Mouse (Mus musculus): ENCODE measurements around the gene Igsf11. TPM values are rescaled to one million over a fixed set of nuclear protein-coding genes. Genes with fewer than 3 reads are reported as not detected.
A peak's percentile ranks its signal among the peaks of the same experiment; 100 is the strongest.

Gene Igsf11
- polyA plus RNA-seq, 1 experiment from 2014 or later: 2.0 TPM

DNA sequence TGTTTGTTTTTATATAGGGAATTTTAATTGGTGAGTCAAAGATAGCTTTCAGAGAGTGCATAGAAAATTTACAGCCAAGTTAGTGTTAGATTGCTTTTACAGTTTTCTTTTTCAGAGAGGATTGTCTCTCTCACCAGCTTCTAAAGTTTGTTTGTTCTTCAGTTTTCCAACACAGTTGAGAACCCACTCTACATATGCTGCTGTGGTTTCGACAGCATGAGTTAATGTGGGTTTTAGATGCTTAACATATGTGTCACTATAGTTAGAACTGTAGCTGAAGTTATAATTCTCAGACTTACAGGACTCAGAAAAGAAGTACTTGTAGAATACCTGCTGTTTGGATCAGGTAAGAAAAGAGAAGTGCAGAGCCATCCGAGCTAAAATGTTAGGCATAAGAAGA is 25.6 kb downstream of the Igsf11 start:
- no peak overlapping the region for H3K4me2 ChIP-seq
- DNase-seq (ENCODE audit: low spot score, missing footprints) (no peak), ATAC-seq (ENCODE audit: low FRiP score) (no peak)
- no peak overlapping the region for H3K27ac ChIP-seq (ENCODE audit: low read depth, low read length)
- no peaks in the 10 kb centered on the region for H3K9me3 ChIP-seq (ENCODE audit: control insufficient read depth, low read length)
- H3K4me3 ChIP-seq (ENCODE audit: low read depth, low read length): no peak overlapping the region
- no peaks in the 10 kb centered on the region for H3K27me3 ChIP-seq (ENCODE audit: control insufficient read depth, insufficient read depth, low read length)
- H3K36me3 ChIP-seq (ENCODE audit: control insufficient read depth, insufficient read depth, low read length): no peaks in the 10 kb centered on the region
- WGBS: 93% methylated on average over 2 of the region's 2 CpGs
- H3K4me1 ChIP-seq (ENCODE audit: control insufficient read depth, insufficient read depth, low read length): no peaks in the 10 kb centered on the region
- H3K9ac ChIP-seq (ENCODE audit: low read length): no peak overlapping the region

GRCm38 (mm10) chr16:38920488-38920887 is 28.0 kb downstream of the Igsf11 start:
- Histone ChIP-seq H3K27ac (ENCODE audit: low read depth, low read length) (no peak overlapping the region), H3K4me1 (ENCODE audit: control insufficient read depth, insufficient read depth, low read length) (no peaks in the 10 kb centered on the region), H3K4me3 (ENCODE audit: low read depth, low read length) (no peak overlapping the region), H3K9me3 (ENCODE audit: control insufficient read depth, low read length) (no peaks in the 10 kb centered on the region), H3K9ac (ENCODE audit: low read length) (no peak overlapping the region), H3K4me2 (no peak overlapping the region), H3K36me3 (ENCODE audit: control insufficient read depth, insufficient read depth, low read length) (no peaks in the 10 kb centered on the region), H3K27me3 (ENCODE audit: control insufficient read depth, insufficient read depth, low read length) (no peaks in the 10 kb centered on the region)
- ATAC-seq (ENCODE audit: low FRiP score) (no peak), DNase-seq (ENCODE audit: low spot score, missing footprints) (no peak)
- WGBS: 87% methylated on average over 5 of the region's 5 CpGs

GRCm38 (mm10) chr16:38924940-38925339 is 32.5 kb downstream of the Igsf11 start:
- DNase-seq (ENCODE audit: low spot score, missing footprints) (peak; percentile 53), ATAC-seq (ENCODE audit: low FRiP score) (no peak)
- Histone ChIP-seq H3K27me3 (ENCODE audit: control insufficient read depth, insufficient read depth, low read length) (no peaks in the 10 kb centered on the region), H3K4me2 (no peak overlapping the region), H3K9ac (ENCODE audit: low read length) (no peak overlapping the region), H3K4me3 (ENCODE audit: low read depth, low read length) (no peak overlapping the region), H3K27ac (ENCODE audit: low read depth, low read length) (no peak overlapping the region), H3K4me1 (ENCODE audit: control insufficient read depth, insufficient read depth, low read length) (no peaks in the 10 kb centered on the region), H3K36me3 (ENCODE audit: control insufficient read depth, insufficient read depth, low read length) (no peaks in the 10 kb centered on the region), H3K9me3 (ENCODE audit: control insufficient read depth, low read length) (no peaks in the 10 kb centered on the region)
- WGBS: 80% methylated on average over 13 of the region's 13 CpGs

DNA sequence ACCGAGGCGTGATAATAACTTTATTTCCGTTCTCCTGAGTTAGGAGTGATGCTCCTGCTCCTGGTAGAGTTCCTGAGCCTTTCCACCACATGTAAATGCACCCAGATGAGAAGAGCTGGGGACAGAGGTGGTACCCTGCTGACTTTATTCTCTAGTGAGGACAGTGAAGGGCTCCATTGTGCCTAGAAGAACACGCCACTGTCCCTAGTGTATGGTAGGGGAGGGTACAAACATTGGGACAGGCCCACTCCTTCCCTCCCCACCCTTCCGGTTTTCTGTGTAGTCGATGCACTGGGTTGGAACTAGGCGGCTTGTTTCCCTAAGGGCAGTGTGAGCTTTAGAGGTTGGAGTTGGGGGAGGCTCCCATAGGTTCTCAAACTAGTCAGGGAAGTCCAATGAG is 36.3 kb downstream of the Igsf11 start:
- WGBS: 86% methylated on average over 7 of the region's 7 CpGs
- Histone ChIP-seq H3K36me3 (ENCODE audit: control insufficient read depth, insufficient read depth, low read length) (no peaks in the 10 kb centered on the region), H3K9ac (ENCODE audit: low read length) (no peak overlapping the region), H3K4me2 (no peak overlapping the region), H3K4me1 (ENCODE audit: control insufficient read depth, insufficient read depth, low read length) (no peaks in the 10 kb centered on the region), H3K27ac (ENCODE audit: low read depth, low read length) (no peak overlapping the region), H3K27me3 (ENCODE audit: control insufficient read depth, insufficient read depth, low read length) (no peaks in the 10 kb centered on the region), H3K4me3 (ENCODE audit: low read depth, low read length) (no peak overlapping the region), H3K9me3 (ENCODE audit: control insufficient read depth, low read length) (no peaks in the 10 kb centered on the region)
- ATAC-seq (ENCODE audit: low FRiP score): no peak
- DNase-seq (ENCODE audit: low spot score, missing footprints): no peak

DNA sequence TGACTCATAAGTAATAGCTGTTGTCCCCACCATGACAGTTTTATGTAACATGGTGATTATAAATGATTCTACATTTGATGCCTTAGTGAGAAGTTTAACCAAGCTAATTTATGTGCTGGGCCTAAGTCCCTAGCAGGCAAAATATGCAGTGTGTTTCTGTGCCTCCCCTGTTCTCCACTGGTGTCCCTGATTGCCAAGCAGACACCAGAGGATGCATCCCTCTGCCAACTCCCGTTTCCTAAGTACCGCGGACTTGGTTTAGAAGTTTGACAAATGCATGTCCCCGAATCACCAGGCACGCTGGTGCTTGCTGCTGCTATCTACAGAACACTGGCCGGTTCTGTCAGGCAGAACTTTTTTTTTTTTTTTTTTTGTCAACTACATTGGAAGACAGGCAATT is 39.0 kb downstream of the Igsf11 start:
- H3K9me3 ChIP-seq (ENCODE audit: control insufficient read depth, low read length): no peaks in the 10 kb centered on the region
- H3K4me1 ChIP-seq (ENCODE audit: control insufficient read depth, insufficient read depth, low read length): no peaks in the 10 kb centered on the region
- no peak overlapping the region for H3K27ac ChIP-seq (ENCODE audit: low read depth, low read length)
- no peak for ATAC-seq (ENCODE audit: low FRiP score)
- H3K9ac ChIP-seq (ENCODE audit: low read length): no peak overlapping the region
- peak; percentile 51 for DNase-seq (ENCODE audit: low spot score, missing footprints)
- no peaks in the 10 kb centered on the region for H3K36me3 ChIP-seq (ENCODE audit: control insufficient read depth, insufficient read depth, low read length)
- WGBS: 86% methylated on average over 6 of the region's 6 CpGs
- no peaks in the 10 kb centered on the region for H3K27me3 ChIP-seq (ENCODE audit: control insufficient read depth, insufficient read depth, low read length)
- no peak overlapping the region for H3K4me3 ChIP-seq (ENCODE audit: low read depth, low read length)
- no peak overlapping the region for H3K4me2 ChIP-seq

DNA sequence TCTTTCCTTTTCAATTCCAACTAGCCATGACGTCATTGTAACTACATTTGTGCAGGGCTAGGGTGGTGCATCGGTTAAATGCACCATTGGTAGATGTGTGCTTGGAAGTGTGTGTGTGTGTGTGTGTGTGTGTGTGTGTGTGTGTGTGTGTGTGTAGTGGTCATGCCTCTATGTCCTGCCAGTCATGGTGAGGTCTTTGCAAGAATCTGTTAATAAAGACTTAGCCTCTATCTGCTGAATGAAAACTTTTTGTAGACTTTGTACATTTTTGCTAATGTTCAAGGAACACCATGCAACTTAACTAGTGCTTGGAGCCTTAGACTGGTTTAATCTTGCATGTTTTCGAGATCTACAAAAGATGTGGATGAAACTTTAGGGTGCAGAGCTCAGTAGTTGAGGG is 48.3 kb downstream of the Igsf11 start:
- no peak overlapping the region for H3K4me2 ChIP-seq
- WGBS: 78% methylated on average over 3 of the region's 3 CpGs
- H3K9ac ChIP-seq (ENCODE audit: low read length): no peak overlapping the region
- peaks cover 21% of the 10 kb centered on the region for H3K4me1 ChIP-seq (ENCODE audit: control insufficient read depth, insufficient read depth, low read length)
- DNase-seq (ENCODE audit: low spot score, missing footprints) (peak; percentile 83), ATAC-seq (ENCODE audit: low FRiP score) (peak; percentile 71)
- H3K27me3 ChIP-seq (ENCODE audit: control insufficient read depth, insufficient read depth, low read length): no peaks in the 10 kb centered on the region
- peak overlapping the region; percentile 68; the same call in 1 of the 2 replicates for H3K27ac ChIP-seq (ENCODE audit: low read depth, low read length)
- H3K4me3 ChIP-seq (ENCODE audit: low read depth, low read length): no peak overlapping the region
- H3K9me3 ChIP-seq (ENCODE audit: control insufficient read depth, low read length): no peaks in the 10 kb centered on the region
- no peaks in the 10 kb centered on the region for H3K36me3 ChIP-seq (ENCODE audit: control insufficient read depth, insufficient read depth, low read length)

DNA sequence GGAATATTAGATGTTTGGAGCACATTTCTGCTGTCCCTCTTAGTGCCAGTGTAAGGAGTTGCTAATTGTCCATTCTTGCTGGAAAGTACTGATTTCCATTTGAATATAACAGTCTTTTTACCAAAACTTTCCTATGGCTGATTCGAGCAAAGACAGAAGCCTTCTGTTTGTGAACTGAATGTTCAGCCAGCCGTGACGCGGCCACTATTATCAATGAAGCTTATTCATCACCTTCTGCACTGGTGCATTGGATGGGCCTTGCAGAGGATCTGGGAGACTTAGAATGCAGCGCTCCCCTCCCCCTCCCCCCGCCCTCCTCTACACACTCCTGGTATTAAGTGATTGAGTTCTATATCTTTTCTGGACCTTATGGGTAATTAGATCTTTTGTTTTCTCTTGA is 48.8 kb downstream of the Igsf11 start:
- no peaks in the 10 kb centered on the region for H3K9me3 ChIP-seq (ENCODE audit: control insufficient read depth, low read length)
- no peaks in the 10 kb centered on the region for H3K36me3 ChIP-seq (ENCODE audit: control insufficient read depth, insufficient read depth, low read length)
- no peak overlapping the region for H3K9ac ChIP-seq (ENCODE audit: low read length)
- no peak overlapping the region for H3K4me2 ChIP-seq
- ATAC-seq (ENCODE audit: low FRiP score): peak; percentile 91
- no peaks in the 10 kb centered on the region for H3K27me3 ChIP-seq (ENCODE audit: control insufficient read depth, insufficient read depth, low read length)
- no peak overlapping the region for H3K4me3 ChIP-seq (ENCODE audit: low read depth, low read length)
- H3K27ac ChIP-seq (ENCODE audit: low read depth, low read length): peak overlapping the region; percentile 68; the same call in 1 of the 2 replicates
- H3K4me1 ChIP-seq (ENCODE audit: control insufficient read depth, insufficient read depth, low read length): peaks cover 22% of the 10 kb centered on the region
- WGBS: 30% methylated on average over 6 of the region's 6 CpGs
- peak; percentile 86 for DNase-seq (ENCODE audit: low spot score, missing footprints)

DNA sequence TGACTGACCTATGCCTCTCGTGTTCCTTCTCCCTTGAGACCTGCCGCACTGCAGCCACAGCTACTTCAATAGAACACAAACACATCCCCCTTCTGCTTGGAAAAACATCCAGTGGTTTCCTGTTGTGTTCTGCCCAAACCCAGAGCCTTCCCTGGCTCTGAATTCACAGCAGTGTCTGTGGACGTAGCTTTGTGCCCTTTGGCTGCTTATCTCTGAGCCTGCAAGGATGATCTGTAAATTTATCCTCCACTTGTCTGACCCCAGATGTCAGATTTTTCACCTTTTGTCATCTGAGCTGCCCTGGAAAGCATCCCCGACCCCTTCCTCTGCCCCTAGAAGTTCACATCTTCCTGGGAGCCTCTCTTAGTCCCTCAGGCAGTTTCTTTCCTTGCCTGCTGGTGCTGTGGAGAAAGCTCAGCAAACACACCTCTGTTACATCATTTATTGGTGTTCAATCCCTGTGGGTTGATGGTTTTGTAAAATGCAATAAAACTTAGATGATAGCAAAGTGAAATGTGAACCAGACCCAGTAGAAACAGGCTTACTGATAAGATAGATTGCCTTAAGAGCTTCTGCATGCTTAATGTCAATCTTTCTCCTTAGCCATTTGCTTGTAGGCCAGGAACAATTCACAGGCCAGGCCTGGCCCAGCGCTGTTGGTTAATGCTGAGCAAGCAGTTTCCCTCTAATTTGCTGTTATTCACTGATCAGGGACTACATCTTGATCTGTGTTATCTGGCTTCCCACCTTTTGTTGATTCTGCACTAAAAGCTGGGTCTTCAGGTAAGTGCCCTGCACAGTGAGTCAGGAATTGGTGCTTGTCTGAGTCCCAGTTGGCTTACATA is 51.5 kb downstream of the Igsf11 start:
- no peak overlapping the region for H3K27ac ChIP-seq (ENCODE audit: low read depth, low read length)
- DNase-seq (ENCODE audit: low spot score, missing footprints) (no peak), ATAC-seq (ENCODE audit: low FRiP score) (no peak)
- no peak overlapping the region for H3K4me3 ChIP-seq (ENCODE audit: low read depth, low read length)
- no peaks in the 10 kb centered on the region for H3K36me3 ChIP-seq (ENCODE audit: control insufficient read depth, insufficient read depth, low read length)
- 52% methylated on average over 5 of the region's 5 CpGs for WGBS
- H3K9ac ChIP-seq (ENCODE audit: low read length): no peak overlapping the region
- H3K27me3 ChIP-seq (ENCODE audit: control insufficient read depth, insufficient read depth, low read length): no peaks in the 10 kb centered on the region
- H3K4me1 ChIP-seq (ENCODE audit: control insufficient read depth, insufficient read depth, low read length): peaks cover 32% of the 10 kb centered on the region
- H3K9me3 ChIP-seq (ENCODE audit: control insufficient read depth, low read length): no peaks in the 10 kb centered on the region
- no peak overlapping the region for H3K4me2 ChIP-seq

DNA sequence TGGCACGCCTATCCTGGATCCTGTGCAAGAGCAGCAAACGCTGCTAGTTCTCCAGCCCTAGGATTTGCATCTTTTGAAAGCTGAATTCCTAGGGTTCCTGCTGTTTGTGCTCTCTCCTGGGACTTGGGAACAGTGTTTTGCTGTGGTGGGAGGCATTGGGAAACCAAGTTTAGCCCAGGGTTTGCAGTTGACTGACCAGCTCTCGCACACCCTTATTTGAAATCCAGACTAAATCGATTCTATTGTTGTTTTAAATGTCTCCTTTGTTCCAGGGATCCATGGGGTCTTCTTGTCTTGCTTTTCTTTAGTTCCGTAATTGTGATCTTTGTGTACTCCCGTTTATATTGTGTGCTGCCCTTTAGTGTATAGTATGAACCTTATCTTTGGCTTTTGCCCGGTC is 52.6 kb downstream of the Igsf11 start:
- Histone ChIP-seq H3K36me3 (ENCODE audit: control insufficient read depth, insufficient read depth, low read length) (no peaks in the 10 kb centered on the region), H3K4me1 (ENCODE audit: control insufficient read depth, insufficient read depth, low read length) (peaks cover 32% of the 10 kb centered on the region), H3K9me3 (ENCODE audit: control insufficient read depth, low read length) (no peaks in the 10 kb centered on the region), H3K27ac (ENCODE audit: low read depth, low read length) (no peak overlapping the region), H3K9ac (ENCODE audit: low read length) (no peak overlapping the region), H3K4me3 (ENCODE audit: low read depth, low read length) (no peak overlapping the region), H3K4me2 (no peak overlapping the region), H3K27me3 (ENCODE audit: control insufficient read depth, insufficient read depth, low read length) (no peaks in the 10 kb centered on the region)
- 47% methylated on average over 7 of the region's 7 CpGs for WGBS
- DNase-seq (ENCODE audit: low spot score, missing footprints) (no peak), ATAC-seq (ENCODE audit: low FRiP score) (no peak)

All from midbrain, embryonic 11.5 days (tissue).